Mouse (Mus musculus): ENCODE results near the gene Tor2a. TPM values are rescaled to one million over a fixed set of nuclear protein-coding genes. Genes with fewer than 3 reads are reported as not detected.

Gene Tor2a
- total and polyA plus RNA-seq, 3 experiments, result 33.3 to 53.8 (median 41.4) TPM

DNA sequence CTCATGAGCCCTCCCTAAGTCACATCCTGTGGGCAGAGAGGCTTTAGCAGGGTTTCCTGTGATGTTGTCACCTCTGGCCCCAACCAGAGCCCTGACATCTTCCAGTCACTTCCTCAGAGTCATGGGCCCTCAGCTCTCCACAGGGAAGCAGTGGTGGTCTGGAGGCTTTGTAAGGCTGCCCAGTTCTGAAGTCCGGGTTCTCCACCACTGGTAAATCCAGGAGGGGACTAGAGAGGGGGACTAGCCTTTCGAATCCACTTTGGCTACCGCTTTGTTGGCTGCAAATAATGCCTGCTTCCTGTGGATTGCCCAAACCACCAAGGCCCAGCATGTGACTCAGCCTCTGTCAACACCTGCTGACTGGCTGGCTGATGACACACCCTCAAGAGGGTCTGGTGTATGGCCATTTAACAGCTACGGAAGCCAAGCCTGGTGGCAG, 42.0 kb upstream of the Tor2a start:
- dilution Hi-C loops (cut with MboI; ENCODE audit: extremely low pct_ligation_motif_present, extremely low pct_unique_long_range_greater_than_20kb, low sequenced_read_pairs), result no loop called here
- peaks cover 3 to 15% of the 10 kb centered on the region in 2 experiments for H3K36me3 ChIP-seq (replicated peaks in 1 of 2; ENCODE audit: control insufficient read depth in 1 of 2, insufficient read depth in 1 of 2, low read length in 1 of 2)
- H3K27ac ChIP-seq (ENCODE audit: insufficient read depth, low read depth), result peak overlapping the region; percentile 80
- no peak overlapping the region for H3K4me3 ChIP-seq (replicated peaks in 1 of 3; ENCODE audit: low read depth in 2 of 3, low read length in 2 of 3, poor library complexity in 1 of 3)
- peaks cover 36 to 59% of the 10 kb centered on the region in 2 experiments for H3K4me1 ChIP-seq (ENCODE audit: control insufficient read depth in 1 of 2, insufficient read depth in 2 of 2)
- H3K9ac ChIP-seq (ENCODE audit: insufficient read depth, low read depth), result no peak overlapping the region
- peak; percentile 84 for DNase-seq (ENCODE audit: extremely low read depth)
- H3K27me3 ChIP-seq (replicated peaks), result no peaks in the 10 kb centered on the region
- in situ Hi-C loops (cut with MboI; ENCODE audit: low pct_ligation_motif_present, low pct_unique_long_range_greater_than_20kb, low sequenced_read_pairs), result loop anchor here (5.0 kb wide), 1 partner anchor 42 kb away; the partner anchor contains the start of gene Tor2a
- peak; percentile 19; the same call in 1 of the 2 replicates for TF ChIP-seq MEF2A (IDR thresholded peaks at IDR 0.05; ENCODE audit: borderline replicate concordance, low read depth, low read length)
- peak; percentile 57; the same call in 1 of the 2 replicates for TF ChIP-seq MAZ (IDR thresholded peaks at IDR 0.05; ENCODE audit: low read depth, low read length)
- 0 out of 2 replicates have a peak, but pooled peaks have one; percentile 28 for TF ChIP-seq JUND (conservative IDR thresholded peaks at IDR 0.05; ENCODE audit: low read depth, low read length)
- peak; percentile 91 for TF ChIP-seq MAX (IDR thresholded peaks at IDR 0.05; ENCODE audit: low read length)
- TF ChIP-seq MYC (IDR thresholded peaks at IDR 0.05; ENCODE audit: low read depth, low read length), result peak; percentile 65
- 0 out of 2 replicates have a peak, but pooled peaks have one; percentile 23 for TF ChIP-seq CHD2 (IDR thresholded peaks at IDR 0.05; ENCODE audit: low read length)
- TF ChIP-seq USF2 (conservative IDR thresholded peaks at IDR 0.05; ENCODE audit: low read depth, low read length), result peak; percentile 39; the same call in 1 of the 2 replicates
- peak; percentile 81 for TF ChIP-seq SIN3A (IDR thresholded peaks at IDR 0.05; ENCODE audit: low read length)
- TF ChIP-seq SMC3 (IDR thresholded peaks at IDR 0.05; ENCODE audit: low read depth, low read length), result peak; percentile 10
- peak; percentile 44; the same call in 1 of the 2 replicates for TF ChIP-seq EP300 (IDR thresholded peaks at IDR 0.05; ENCODE audit: low read length)
- 0 out of 2 replicates have a peak, but pooled peaks have one; percentile 46 for TF ChIP-seq NELFE (IDR thresholded peaks at IDR 0.05; ENCODE audit: low read depth, low read length)
- no peak for TF ChIP-seq E2F4 (IDR thresholded peaks at IDR 0.05; ENCODE audit: insufficient replicate concordance, low read depth, low read length)
- TF ChIP-seq IRF4 (IDR thresholded peaks at IDR 0.05; ENCODE audit: low read depth, low read length), result 0 out of 2 replicates have a peak, but pooled peaks have one; percentile 20
- peak; percentile 86 for TF ChIP-seq BHLHE40 (IDR thresholded peaks at IDR 0.05; ENCODE audit: low read depth, low read length)
- TF ChIP-seq TBP (conservative IDR thresholded peaks at IDR 0.05; ENCODE audit: low read depth, low read length), result 0 out of 2 replicates have a peak, but pooled peaks have one; percentile 50
- peak; percentile 73 for TF ChIP-seq MXI1 (IDR thresholded peaks at IDR 0.05; ENCODE audit: low read depth, low read length)
- TF ChIP-seq MAFK (IDR thresholded peaks at IDR 0.05; ENCODE audit: insufficient replicate concordance, low read length), result no peak
- TF ChIP-seq UBTF (IDR thresholded peaks at IDR 0.05; ENCODE audit: low read depth, low read length), result no peak
- TF ChIP-seq USF1 (IDR thresholded peaks at IDR 0.05; ENCODE audit: low read depth, low read length), result peak; percentile 65
- TF ChIP-seq ELF1 (IDR thresholded peaks at IDR 0.05; ENCODE audit: low read depth, low read length), result peak; percentile 52
- no peak for TF ChIP-seq KAT2A (IDR thresholded peaks at IDR 0.05; ENCODE audit: insufficient replicate concordance, low read length)
- no peak for TF ChIP-seq JUN (IDR thresholded peaks at IDR 0.05; ENCODE audit: insufficient read depth, low read depth, low read length)
- TF ChIP-seq HCFC1 (IDR thresholded peaks at IDR 0.05; ENCODE audit: low read depth, low read length), result peak; percentile 48; the same call in 1 of the 2 replicates
- peak; percentile 76 for TF ChIP-seq ETS1 (conservative IDR thresholded peaks at IDR 0.05; ENCODE audit: low read depth, low read length)
- peak; percentile 38; the same call in 1 of the 2 replicates for TF ChIP-seq POLR2A (IDR thresholded peaks at IDR 0.05; ENCODE audit: low read depth, low read length)
- no peak for TF ChIP-seq ZKSCAN1 (IDR thresholded peaks at IDR 0.05; ENCODE audit: borderline replicate concordance, low read depth, low read length)
- TF ChIP-seq POLR2AphosphoS2 (IDR thresholded peaks at IDR 0.05; ENCODE audit: low read depth, low read length), result no peak
- TF ChIP-seq ZMIZ1 (IDR thresholded peaks at IDR 0.05; ENCODE audit: low read depth, low read length), result 0 out of 2 replicates have a peak, but pooled peaks have one; percentile 29
- TF ChIP-seq GABPA (IDR thresholded peaks at IDR 0.05; ENCODE audit: insufficient replicate concordance, low read depth, low read length), result no peak
- H3K4me2 ChIP-seq (ENCODE audit: insufficient read depth, low read depth, poor library complexity, severe bottlenecking), result peak overlapping the region; percentile 2; the same call in 1 of the 2 replicates
- H3K79me2 ChIP-seq (replicated peaks; ENCODE audit: control insufficient read depth, extremely low read depth, insufficient read depth, poor library complexity, severe bottlenecking), result peaks cover 24% of the 10 kb centered on the region
- H3K9me3 ChIP-seq (replicated peaks; ENCODE audit: low read length), result peaks cover 6% of the 10 kb centered on the region

Data from CH12.LX (cell line).